Mouse (Mus musculus) erythroblast, embryonic 14.5 days (primary cell): ENCODE measurements around the gene Zfp825. TPM values are rescaled to one million over a fixed set of nuclear protein-coding genes. Genes with fewer than 3 reads are reported as not detected.
A peak's percentile ranks its signal among the peaks of the same experiment; 100 is the strongest.
"Not testable (repeated sequence)": the region's sequence is repeated elsewhere in the genome, so short reads cannot be mapped to it uniquely, and the experiment has no call there.

Experiments
- H3K27me3 ChIP-seq: 2 replicates; pipeline ENCODE4 v1.6.1; 2012; ENCODE audit warnings: inconsistent platforms; ENCODE audit not compliant: control insufficient read depth
- H3K36me3 ChIP-seq: 2 replicates; pipeline ENCODE4 v1.6.1; 2012; ENCODE audit warnings: mild to moderate bottlenecking, inconsistent platforms; ENCODE audit not compliant: control insufficient read depth
- H3K4me1 ChIP-seq: 2 replicates; pipeline ENCODE4 v1.6.1; 2012; ENCODE audit warnings: inconsistent platforms; ENCODE audit not compliant: control insufficient read depth
- H3K4me3 ChIP-seq: replicated peaks from 2 replicates; pipeline ENCODE3; 2012; ENCODE audit warnings: moderate library complexity, mild to moderate bottlenecking, inconsistent platforms
- H3K9me3 ChIP-seq: 2 replicates; pipeline ENCODE4 v1.6.1; 2012; ENCODE audit warnings: low read length, inconsistent platforms, mixed read lengths; ENCODE audit not compliant: control insufficient read depth
- GATA1 ChIP-seq: IDR thresholded peaks from 2 replicates; pipeline ENCODE4 v1.6.1; 2012; ENCODE audit warnings: low read length, inconsistent platforms, mixed read lengths
- TAL1 ChIP-seq: IDR thresholded peaks from 3 replicates; pipeline ENCODE4 v1.6.1; 2012; ENCODE audit warnings: low read length, inconsistent platforms, mixed read lengths
- polyA plus RNA-seq: library from polyadenylated mRNA; stranded (reverse); fragments of >175 nt; gene quantifications from 2 replicates; pipeline ENCODE4 v1.2.3, GENCODE M21; 2012

Gene Zfp825
- 0.02 and 0.04 TPM in 2 replicates for polyA plus RNA-seq

DNA sequence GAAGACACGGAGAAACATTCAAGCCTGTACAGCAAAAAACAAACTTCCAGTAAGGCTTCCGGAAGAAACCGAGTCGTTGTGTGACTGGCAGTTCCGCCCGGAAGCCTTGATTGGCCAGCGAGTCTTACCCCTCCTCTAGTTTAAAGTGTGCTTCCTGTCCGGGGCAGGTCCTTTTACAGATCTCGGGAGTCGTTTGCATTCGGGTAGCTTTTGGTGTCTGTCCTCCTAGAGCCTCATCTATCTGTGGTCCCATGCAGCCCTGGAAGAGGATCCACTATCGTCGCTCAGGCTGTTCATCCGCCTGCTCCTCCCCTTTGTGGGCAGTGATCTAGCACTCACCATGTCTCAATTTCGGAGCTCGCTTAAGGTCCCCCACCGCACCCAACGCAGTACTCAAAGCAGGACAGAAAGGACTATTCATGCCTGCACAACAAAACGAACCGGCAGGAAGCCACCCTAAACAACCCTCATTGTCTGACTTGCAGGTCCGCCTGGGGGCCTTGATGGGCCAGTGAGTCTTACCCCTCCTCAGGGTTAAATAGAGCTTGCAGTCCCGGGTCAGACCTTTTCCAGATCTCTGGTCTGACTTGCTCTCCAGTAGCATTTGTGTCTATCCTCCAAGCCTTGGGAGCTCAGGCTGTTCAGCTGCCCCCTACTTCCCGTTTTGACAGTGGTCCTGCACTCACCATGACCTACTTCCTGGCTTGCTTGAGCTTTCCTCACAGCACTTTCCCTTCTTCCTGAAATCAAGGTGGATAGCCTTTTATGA is at the start of gene Zfp825:
TSS of gene Zfp825 (minus strand) at position 82 of the 769 bp plus-strand sequence.
- H3K4me3 ChIP-seq = peak within 1 kb of the TSS; percentile 75
- no peaks in the 10 kb centered on the region for H3K27me3 ChIP-seq
- peaks cover 15% of the 10 kb centered on the region for H3K4me1 ChIP-seq
- no peak for TF ChIP-seq TAL1
- TF ChIP-seq GATA1 = no peak
- H3K9me3 ChIP-seq = no peaks in the 10 kb centered on the region
- no peaks in the 10 kb centered on the region for H3K36me3 ChIP-seq

DNA sequence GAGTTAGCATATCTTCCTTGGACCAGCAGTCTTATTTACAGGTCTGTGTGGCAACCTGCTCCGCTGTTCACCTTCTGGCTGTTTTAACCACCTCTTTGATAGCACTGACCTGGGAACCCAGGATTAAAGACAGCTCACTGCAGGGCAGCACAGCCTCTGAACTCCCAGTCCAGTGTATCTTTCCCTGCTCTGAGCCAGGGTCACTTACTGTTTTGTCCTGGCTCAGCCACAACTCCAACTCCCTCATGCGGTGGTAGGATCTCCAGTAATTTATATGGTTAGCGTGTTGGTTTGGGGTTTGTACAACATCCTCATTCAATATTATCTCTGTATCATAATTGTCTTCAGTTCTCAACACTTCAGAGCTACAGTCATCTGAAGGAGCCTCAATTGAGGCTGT is 41.6 kb upstream of the Zfp825 start:
- H3K27me3 ChIP-seq = not testable (repeated sequence)

GRCm38 (mm10) chr13:74534864-74535263 is 41.1 kb upstream of the Zfp825 start:
- not testable (repeated sequence) for H3K9me3 ChIP-seq, H3K4me3 ChIP-seq, H3K27me3 ChIP-seq, H3K36me3 ChIP-seq, H3K4me1 ChIP-seq

More for the DNA sequence above, 41.6 kb upstream of the Zfp825 start:
- H3K4me1 ChIP-seq, H3K4me3 ChIP-seq, H3K9me3 ChIP-seq, H3K36me3 ChIP-seq: not testable (repeated sequence)

DNA sequence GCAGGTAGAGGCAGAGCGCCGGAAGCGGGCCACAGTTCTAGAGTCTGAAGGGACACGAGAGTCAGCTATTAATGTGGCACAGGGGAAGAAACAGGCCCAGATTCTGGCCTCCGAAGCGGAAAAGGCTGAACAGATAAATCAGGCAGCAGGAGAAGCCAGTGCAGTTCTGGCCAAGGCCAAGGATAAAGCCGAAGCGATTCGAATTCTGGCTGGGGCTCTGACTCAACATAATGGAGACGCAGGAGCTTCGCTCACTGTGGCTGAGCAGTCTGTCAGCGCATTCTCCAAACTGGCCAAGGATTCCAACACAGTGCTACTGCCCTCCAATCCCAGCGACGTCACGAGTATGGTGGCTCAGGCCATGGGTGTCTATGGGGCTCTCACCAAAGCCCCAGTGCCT is 40.3 kb upstream of the Zfp825 start:
- TF ChIP-seq TAL1 (no peak), GATA1 (no peak)
- no peaks in the 10 kb centered on the region for H3K4me1 ChIP-seq
- peaks cover 3% of the 10 kb centered on the region; the same call in 1 of the 2 replicates for H3K27me3 ChIP-seq
- H3K9me3 ChIP-seq = peaks cover 5% of the 10 kb centered on the region; the same call in 1 of the 2 replicates
- H3K4me3 ChIP-seq = no peak overlapping the region
- no peaks in the 10 kb centered on the region for H3K36me3 ChIP-seq

- not testable (repeated sequence) for H3K9me3 ChIP-seq, H3K4me1 ChIP-seq, H3K27me3 ChIP-seq, H3K4me3 ChIP-seq, H3K36me3 ChIP-seq
These were observed 37.5 kb upstream of the Zfp825 start for GRCm38 (mm10) chr13:74531251-74531650.

DNA sequence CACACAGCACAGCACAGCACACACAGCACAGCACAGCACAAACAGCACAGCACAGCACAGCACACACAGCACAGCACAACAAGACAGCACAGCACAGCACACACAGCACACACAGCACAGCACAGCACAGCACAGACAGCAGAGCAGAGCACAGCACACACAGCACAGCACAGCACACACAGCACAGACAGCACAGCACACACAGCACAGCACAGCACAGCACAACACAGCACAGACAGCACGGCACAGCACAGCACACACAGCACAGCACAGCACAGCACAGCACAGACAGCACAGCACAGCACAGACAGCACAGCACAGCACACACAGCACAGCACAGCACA is 35.6 kb upstream of the Zfp825 start:
- not testable (repeated sequence) for H3K4me3 ChIP-seq, H3K9me3 ChIP-seq, H3K4me1 ChIP-seq, H3K36me3 ChIP-seq, H3K27me3 ChIP-seq

DNA sequence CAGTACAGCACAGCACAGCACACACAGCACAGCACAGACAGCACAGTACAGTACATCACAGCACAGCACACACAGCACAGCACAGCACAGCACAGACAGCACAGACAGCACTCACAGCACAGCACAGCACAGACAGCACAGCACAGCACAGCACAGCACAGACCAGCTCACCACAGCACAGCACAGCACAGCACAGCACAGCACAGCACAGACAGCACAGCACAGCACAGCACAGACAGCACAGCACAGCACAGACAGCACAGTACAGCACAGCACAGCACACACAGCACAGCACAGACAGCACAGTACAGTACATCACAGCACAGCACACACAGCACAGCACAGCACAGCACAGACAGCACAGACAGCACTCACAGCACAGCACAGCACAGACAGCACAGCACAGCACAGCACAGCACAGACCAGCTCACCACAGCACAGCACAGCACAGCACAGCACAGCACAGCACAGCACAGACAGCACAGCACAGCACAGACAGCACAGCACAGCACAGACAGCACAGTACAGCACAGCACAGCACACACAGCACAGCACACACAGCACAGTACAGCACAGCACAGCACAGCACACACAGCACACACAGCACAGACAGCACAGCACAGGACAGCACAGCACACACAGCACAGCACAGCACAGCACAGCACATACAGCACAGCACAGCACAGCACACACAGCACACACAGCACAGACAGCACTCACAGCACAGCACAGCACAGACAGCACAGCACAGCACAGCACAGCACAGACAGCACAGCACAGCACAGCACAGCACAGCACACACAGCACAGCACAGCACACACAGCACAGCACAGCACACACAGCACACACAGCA is 35.0 kb upstream of the Zfp825 start:
- H3K4me3 ChIP-seq, H3K9me3 ChIP-seq, H3K4me1 ChIP-seq, H3K27me3 ChIP-seq, H3K36me3 ChIP-seq: not testable (repeated sequence)

- H3K27me3 ChIP-seq = no peaks in the 10 kb centered on the region
- H3K4me3 ChIP-seq = peak overlapping the region; percentile 56
- H3K36me3 ChIP-seq = no peaks in the 10 kb centered on the region
- TF ChIP-seq TAL1 = no peak
- TF ChIP-seq GATA1 = no peak
- H3K9me3 ChIP-seq = no peaks in the 10 kb centered on the region
- H3K4me1 ChIP-seq = peaks cover 9% of the 10 kb centered on the region
These were observed 28.9 kb upstream of the Zfp825 start for GRCm38 (mm10) chr13:74522481-74523237.

DNA sequence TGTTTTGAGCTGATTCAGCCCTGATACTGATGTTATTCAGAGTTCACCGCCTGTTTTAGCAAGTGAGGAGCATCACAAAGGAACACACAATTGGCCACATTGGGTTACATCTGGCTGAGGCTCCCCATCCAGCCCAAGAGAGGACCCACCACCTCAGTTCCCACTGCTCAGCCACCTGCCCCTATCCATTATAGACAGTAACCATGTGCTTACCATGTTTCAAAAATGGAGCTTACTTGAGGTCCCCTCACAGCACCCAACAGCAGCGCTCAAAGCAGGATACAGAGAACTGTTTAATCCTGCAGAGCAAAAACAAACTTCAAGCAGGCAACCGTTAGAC is 28.3 kb upstream of the Zfp825 start:
- not testable (repeated sequence) for H3K4me1 ChIP-seq, H3K9me3 ChIP-seq, H3K27me3 ChIP-seq, H3K36me3 ChIP-seq
- H3K4me3 ChIP-seq = peak overlapping the region; percentile 56

DNA sequence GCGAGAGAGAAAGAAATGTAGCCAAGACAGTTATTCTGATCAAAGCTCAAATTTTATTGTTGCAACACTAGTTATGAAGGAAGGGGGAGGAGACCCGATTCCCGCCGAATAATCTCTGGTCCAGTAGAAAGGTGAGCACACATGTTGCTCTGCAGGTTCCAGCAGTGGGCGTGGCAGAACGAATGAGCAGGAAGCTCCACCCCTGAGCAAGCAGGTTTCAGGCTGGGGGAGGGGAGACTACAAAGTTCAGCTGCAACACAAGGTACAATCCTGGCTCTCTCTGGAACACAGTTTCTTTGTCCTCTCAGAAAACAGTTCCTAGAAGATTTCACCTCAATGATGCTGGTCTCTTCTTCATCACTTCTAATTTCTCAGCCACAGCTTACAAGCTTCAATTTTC is 14.2 kb upstream of the Zfp825 start:
- not testable (repeated sequence) for H3K9me3 ChIP-seq, H3K36me3 ChIP-seq, H3K27me3 ChIP-seq, H3K4me3 ChIP-seq, H3K4me1 ChIP-seq

DNA sequence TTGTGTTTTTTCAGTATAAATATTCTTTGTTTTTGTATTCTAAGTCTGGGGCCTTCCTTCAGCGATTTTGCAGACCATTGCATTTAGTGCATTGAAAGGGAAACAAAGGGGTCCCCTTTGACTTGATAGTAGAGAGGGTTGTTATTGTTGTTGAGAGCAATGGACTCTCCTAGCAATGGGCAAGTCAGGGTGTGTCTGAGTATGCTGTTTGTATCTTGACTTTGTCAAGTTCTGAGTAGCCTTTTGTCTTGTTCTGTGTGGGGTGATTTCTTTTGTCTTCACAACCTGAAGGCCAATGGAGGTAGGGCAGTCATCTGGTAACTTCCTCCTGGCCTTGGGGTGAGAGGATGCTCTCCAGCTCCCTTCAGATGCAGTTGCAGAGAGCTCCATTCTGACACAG is 9.1 kb upstream of the Zfp825 start:
- not testable (repeated sequence) for H3K4me3 ChIP-seq, H3K4me1 ChIP-seq, H3K27me3 ChIP-seq, H3K36me3 ChIP-seq, H3K9me3 ChIP-seq

DNA sequence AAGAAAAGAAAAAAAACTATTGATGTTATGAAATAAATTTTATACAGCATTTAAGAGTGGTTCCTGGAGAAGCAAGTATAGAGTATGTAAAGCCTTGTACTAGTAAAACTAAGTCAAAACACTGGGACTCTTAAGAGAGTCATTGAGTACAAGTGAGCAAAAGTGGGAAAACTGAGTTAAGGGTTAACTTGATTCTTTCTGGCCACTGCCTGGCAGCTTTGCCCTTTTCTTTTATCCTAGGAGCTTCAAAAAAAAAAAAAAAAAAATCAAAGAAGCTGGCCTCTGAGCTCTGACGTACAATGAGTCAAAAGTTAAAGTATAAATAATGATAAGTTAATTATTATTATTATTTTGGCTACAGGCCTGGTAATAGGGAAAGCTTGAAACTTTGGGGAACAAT is 5.9 kb upstream of the Zfp825 start:
- H3K27me3 ChIP-seq, H3K4me1 ChIP-seq, H3K36me3 ChIP-seq, H3K4me3 ChIP-seq, H3K9me3 ChIP-seq: not testable (repeated sequence)

DNA sequence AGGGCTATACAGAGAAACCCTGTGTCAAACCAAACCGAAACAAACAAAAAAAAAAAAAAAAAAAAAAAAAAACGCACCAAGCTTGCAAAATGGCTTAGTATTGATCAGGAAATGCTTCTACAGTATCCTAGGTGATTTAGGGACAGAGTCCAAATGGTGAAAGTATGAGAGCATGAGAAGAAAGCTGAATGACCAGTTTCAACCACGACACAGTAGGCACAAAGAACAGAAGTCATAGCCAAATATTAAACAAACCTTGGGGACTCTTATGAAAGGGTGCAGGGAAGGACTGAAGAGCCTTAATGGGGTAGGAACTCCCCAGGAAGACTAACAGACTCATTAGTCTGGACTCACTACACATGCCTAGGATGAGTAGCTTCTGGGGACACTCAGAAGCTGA is 9.5 kb downstream of the Zfp825 start:
- H3K36me3 ChIP-seq = peaks cover 13% of the 10 kb centered on the region
- H3K4me1 ChIP-seq, H3K9me3 ChIP-seq, H3K27me3 ChIP-seq, H3K4me3 ChIP-seq: not testable (repeated sequence)

DNA sequence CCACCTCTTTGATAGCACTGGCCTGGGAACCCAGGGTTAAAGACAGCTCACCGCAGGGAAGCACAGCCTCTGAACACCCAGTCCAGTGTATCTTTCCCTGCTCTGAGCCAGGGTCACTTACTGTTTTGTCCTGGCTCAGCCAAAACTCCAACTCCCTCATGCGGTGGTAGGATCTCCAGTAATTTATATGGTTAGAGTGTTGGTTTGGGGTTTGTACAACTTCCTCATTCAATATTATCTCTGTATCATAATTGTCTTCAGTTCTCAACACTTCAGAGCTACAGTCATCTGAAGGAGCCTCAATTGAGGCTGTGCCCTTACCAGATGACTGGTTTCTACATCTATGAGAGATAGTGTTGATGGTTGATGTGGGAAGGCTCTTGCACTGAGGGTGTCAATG is 22.3 kb downstream of the Zfp825 start:
- not testable (repeated sequence) for H3K36me3 ChIP-seq, H3K4me1 ChIP-seq, H3K9me3 ChIP-seq, H3K4me3 ChIP-seq, H3K27me3 ChIP-seq
